Mouse (Mus musculus) common myeloid progenitor, adult 5-6 weeks (primary cell): ENCODE data around the gene Deaf1. TPM values are rescaled to one million over a fixed set of nuclear protein-coding genes. Genes with fewer than 3 reads are reported as not detected.

Experiments used
- ATAC-seq: replicated peaks from 2 replicates; pipeline ENCODE4 v1.8.0; 2016; ENCODE audit warnings: low read depth, mild to moderate bottlenecking, moderate TSS enrichment, inconsistent platforms; ENCODE audit not compliant: poor library complexity, severe bottlenecking
- total RNA-seq: library from RNA; stranded (forward); fragments of 200-1000, 187-1606 nt; gene quantifications from 2 replicates; pipeline ENCODE4 v1.2.3, GENCODE M21; 2017

The Deaf1 gene
- total RNA-seq, 1 experiment from 2014 or later, result 29.1 TPM

- no peak for ATAC-seq
Observed at GRCm38 (mm10) chr7:141340023-141340422, 12.5 kb upstream of the Deaf1 start.

GRCm38 (mm10) chr7:141339215-141339920 is 11.9 kb upstream of the Deaf1 start:
- 0 out of 2 replicates have a peak, but pooled peaks have one; percentile 2 for ATAC-seq

- ATAC-seq, result peak; percentile 85
Observed at GRCm38 (mm10) chr7:141338576-141339131, 11.2 kb upstream of the Deaf1 start, which contains the start of gene Eps8l2. TSS of gene Eps8l2 (plus strand) at chr7:141338880.

- ATAC-seq, result no peak
Observed at GRCm38 (mm10) chr7:141337716-141338416, 10.4 kb upstream of the Deaf1 start.

- ATAC-seq, result no peak
Observed at GRCm38 (mm10) chr7:141336296-141336695, 8.8 kb upstream of the Deaf1 start.

- ATAC-seq, result no peak
Observed at GRCm38 (mm10) chr7:141335682-141336081, 8.2 kb upstream of the Deaf1 start.

- ATAC-seq, result no peak
Observed at GRCm38 (mm10) chr7:141335044-141335579, 7.6 kb upstream of the Deaf1 start.

GRCm38 (mm10) chr7:141331990-141332389 is 4.5 kb upstream of the Deaf1 start:
- ATAC-seq, result no peak

GRCm38 (mm10) chr7:141330706-141331105 is 3.2 kb upstream of the Deaf1 start:
- no peak for ATAC-seq

GRCm38 (mm10) chr7:141328373-141328990 is 992 bp upstream of the Deaf1 start:
- no peak for ATAC-seq

GRCm38 (mm10) chr7:141326546-141327446 is 694 bp downstream of the Deaf1 start:
- 0 out of 2 replicates have a peak, but pooled peaks have one; percentile 0 for ATAC-seq

GRCm38 (mm10) chr7:141324686-141325085 is 2.8 kb downstream of the Deaf1 start:
- ATAC-seq, result no peak

- no peak for ATAC-seq
Observed at GRCm38 (mm10) chr7:141319446-141319845, 8.0 kb downstream of the Deaf1 start.

GRCm38 (mm10) chr7:141317619-141318132 is 9.8 kb downstream of the Deaf1 start:
- no peak for ATAC-seq

- ATAC-seq, result peak; percentile 94
Observed at GRCm38 (mm10) chr7:141315974-141316373, 11.5 kb downstream of the Deaf1 start.

- no peak for ATAC-seq
Observed at GRCm38 (mm10) chr7:141315076-141315475, 12.4 kb downstream of the Deaf1 start.

- ATAC-seq, result no peak
Observed at GRCm38 (mm10) chr7:141314416-141314815, 13.1 kb downstream of the Deaf1 start.

- ATAC-seq, result no peak
Observed at GRCm38 (mm10) chr7:141304537-141304936, 23.0 kb downstream of the Deaf1 start.

GRCm38 (mm10) chr7:141302702-141303268 is 24.7 kb downstream of the Deaf1 start:
- ATAC-seq, result 0 out of 2 replicates have a peak, but pooled peaks have one; percentile 18
